Mouse (Mus musculus) cerebellum, adult 2 months (tissue): ENCODE measurements around the gene Prmt9.

ENCODE experiments used
- CTCF ChIP-seq: fragments of 200-500 bp; IDR thresholded peaks from 2 replicates; pipeline ENCODE4 v1.5.1; 2011; ENCODE audit warnings: low read depth, mild to moderate bottlenecking, control low read depth, low read length, moderate library complexity, borderline replicate concordance; ENCODE audit not compliant: insufficient read depth
- POLR2A ChIP-seq: fragments of 200-500 bp; IDR thresholded peaks from 2 replicates; pipeline ENCODE4 v1.6.1; 2011; ENCODE audit warnings: low read length, control low read depth, borderline replicate concordance; ENCODE audit not compliant: insufficient read depth

- TF ChIP-seq CTCF (no peak), POLR2A (peak; percentile 4; the same call in 1 of the 2 replicates)
Measured at GRCm38 (mm10) chr8:77518201-77519115, 30.7 kb upstream of the Prmt9 start.
